Mouse (Mus musculus) bone marrow macrophage, adult 2 months (primary cell): ENCODE results near the gene Arhgef17. TPM values are rescaled to one million over a fixed set of nuclear protein-coding genes. Genes with fewer than 3 reads are reported as not detected.

Experiments used
- H3K27ac ChIP-seq: 2 replicates; pipeline ENCODE4 v1.5.1; 2012; ENCODE audit warnings: low read depth, low read length; ENCODE audit not compliant: insufficient read depth
- H3K4me1 ChIP-seq: 2 replicates; pipeline ENCODE4 v1.6.1; 2012; ENCODE audit warnings: low read length; ENCODE audit not compliant: control insufficient read depth, insufficient read depth
- H3K4me3 ChIP-seq: 2 replicates; pipeline ENCODE4 v1.5.1; 2012; ENCODE audit warnings: mild to moderate bottlenecking, low read length, moderate library complexity; ENCODE audit not compliant: insufficient read depth
- CTCF ChIP-seq: IDR thresholded peaks from 2 replicates; pipeline ENCODE4 v1.5.1; 2012; ENCODE audit warnings: low read depth, mild to moderate bottlenecking, low read length, moderate library complexity
- POLR2A ChIP-seq: IDR thresholded peaks from 2 replicates; pipeline ENCODE4 v1.6.1; 2012; ENCODE audit warnings: mild to moderate bottlenecking, low read depth, low read length, borderline replicate concordance
- polyA plus RNA-seq: library from polyadenylated mRNA; stranded (reverse); fragments of >200 nt; gene quantifications from 2 replicates; pipeline ENCODE4 v1.2.4, GENCODE M21; 2012; ENCODE audit not compliant: missing spikeins, insufficient read depth, insufficient read length

Arhgef17 gene
- polyA plus RNA-seq, 1 experiment, result 0.52 TPM

DNA sequence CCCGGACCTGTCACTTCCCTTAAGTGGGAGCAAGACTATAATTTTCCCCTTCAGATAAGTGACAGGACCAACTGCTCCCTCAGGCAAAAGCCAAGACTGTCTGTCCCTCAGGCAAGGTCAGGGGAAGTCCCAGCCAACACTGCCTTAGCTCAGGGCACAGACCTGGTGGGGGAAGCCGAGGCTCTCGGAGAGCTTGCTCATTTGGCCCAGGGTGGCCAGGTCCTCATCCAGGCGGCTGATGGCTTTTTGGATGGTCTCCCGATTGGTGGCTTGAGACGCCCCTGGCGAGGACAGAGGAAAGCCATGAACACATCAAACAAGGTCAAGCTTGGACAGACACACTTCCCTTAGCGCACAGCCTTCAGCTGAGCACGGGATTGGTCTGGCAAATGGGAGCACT lies 50.4 kb downstream of the Arhgef17 start:
- TF ChIP-seq POLR2A (no peak), CTCF (no peak)
- Histone ChIP-seq H3K4me3 (no peak overlapping the region), H3K27ac (no peak overlapping the region), H3K4me1 (peaks cover 2% of the 10 kb centered on the region)

DNA sequence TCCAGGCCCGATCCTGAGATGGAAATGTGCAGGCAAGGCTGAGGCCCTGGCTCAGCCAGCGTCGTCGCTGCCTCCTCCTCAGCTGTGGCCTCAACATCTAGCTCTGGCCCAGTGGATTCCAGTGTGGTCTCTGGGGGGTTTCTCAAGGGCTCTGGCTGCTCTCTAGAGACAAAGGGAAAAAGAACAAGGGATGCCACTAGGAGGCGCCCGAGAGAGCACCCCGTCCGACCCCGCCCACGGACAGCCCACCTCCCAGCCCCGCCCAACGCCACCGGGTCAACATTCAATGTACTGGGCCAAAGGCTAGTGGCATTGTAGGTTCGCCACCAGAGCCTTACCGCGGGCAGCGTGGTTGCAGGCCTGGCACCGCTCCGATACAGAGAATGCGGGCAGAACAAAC lies 52.3 kb downstream of the Arhgef17 start:
- TF ChIP-seq POLR2A (no peak), CTCF (no peak; the same call in 1 of the 2 replicates)
- Histone ChIP-seq H3K4me3 (no peak overlapping the region), H3K27ac (no peak overlapping the region), H3K4me1 (peaks cover 18% of the 10 kb centered on the region)

DNA sequence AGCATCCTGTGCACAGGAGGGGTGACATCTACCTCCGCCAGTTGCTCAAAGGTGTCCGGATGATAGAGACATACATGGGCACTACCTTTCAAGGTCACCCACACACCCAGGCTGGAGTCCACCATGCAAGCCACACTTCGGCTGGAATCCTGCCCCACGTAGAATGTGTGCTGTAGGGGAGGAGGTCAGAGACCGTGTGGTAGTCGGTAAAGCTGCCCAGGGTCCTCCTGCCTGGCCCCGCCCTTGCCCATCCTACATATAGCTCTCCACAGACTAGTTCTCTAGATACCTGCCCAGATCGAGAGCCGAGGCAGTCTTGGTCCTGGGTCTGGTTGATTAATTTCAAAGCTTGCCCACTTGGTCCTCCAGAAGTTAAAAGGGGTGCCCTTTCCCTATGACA lies 55.1 kb downstream of the Arhgef17 start:
- H3K4me3 ChIP-seq, result no peak overlapping the region
- H3K4me1 ChIP-seq, result peaks cover 21% of the 10 kb centered on the region
- no peak for TF ChIP-seq CTCF
- no peak for TF ChIP-seq POLR2A
- peak overlapping the region; percentile 79; the same call in 1 of the 2 replicates for H3K27ac ChIP-seq

DNA sequence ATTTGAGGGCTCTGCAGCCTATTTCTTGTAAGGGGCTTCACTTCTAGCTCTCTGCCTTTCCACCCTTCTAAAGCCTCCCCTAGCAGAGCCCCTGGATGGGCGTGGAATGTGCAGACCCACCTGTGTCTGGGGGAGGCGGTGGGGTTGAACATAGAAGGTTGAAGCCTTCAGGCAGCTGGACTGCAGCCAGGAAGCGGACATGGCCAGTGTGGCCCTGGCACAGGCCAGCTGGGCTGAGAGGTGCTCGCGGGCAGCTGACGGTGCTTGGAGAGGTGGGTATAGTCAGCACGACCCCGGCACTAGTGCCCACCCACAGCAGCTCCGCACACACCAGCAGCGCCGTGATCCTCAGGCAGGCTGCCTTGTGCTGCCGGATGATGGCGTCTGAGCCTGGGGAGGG lies 55.6 kb downstream of the Arhgef17 start:
- Histone ChIP-seq H3K4me1 (peaks cover 25% of the 10 kb centered on the region), H3K27ac (peak overlapping the region; percentile 79), H3K4me3 (no peak overlapping the region)
- TF ChIP-seq CTCF, result no peak
- no peak for TF ChIP-seq POLR2A

DNA sequence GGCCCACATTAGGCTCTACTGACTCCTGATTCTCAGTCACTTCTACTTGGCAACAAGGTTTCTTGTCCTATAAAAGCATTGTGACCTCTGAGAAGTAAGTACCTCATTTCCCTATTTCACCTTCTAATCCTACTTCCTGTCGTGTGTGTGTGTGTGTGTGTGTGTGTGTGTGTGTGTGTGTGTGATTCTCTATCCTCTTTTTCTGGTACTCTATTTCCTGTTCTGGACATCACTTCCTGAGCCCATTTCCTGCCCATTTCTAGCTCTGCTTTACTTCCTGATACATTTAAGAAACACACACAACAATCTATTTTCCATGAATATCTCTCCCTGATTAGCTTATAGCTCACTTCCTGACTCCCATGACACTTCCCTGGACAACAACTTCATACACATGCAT lies 56.1 kb downstream of the Arhgef17 start:
- Histone ChIP-seq H3K4me3 (no peak overlapping the region), H3K4me1 (peaks cover 26% of the 10 kb centered on the region), H3K27ac (peak overlapping the region; percentile 79)
- no peak for TF ChIP-seq POLR2A
- no peak for TF ChIP-seq CTCF

DNA sequence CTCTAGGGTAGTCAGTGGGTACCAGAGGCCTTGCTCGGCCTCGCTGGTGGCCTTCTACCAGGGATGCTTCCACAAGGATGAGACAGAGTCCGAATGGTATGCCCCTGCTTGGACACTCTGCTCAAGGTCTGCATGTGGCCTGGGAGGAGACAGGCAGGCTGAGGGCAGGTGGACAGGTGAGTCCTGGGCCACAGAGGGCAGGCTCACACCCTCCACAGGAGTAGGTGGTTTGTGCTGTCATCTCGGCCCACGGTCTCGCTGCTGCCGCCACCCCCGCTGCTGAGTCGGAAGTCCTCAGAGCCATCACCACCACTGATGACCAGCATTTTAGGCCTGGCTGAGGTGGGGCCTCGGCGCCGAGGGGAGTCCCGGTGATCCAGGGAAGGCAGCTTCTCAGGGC lies 58.7 kb downstream of the Arhgef17 start:
- no peak overlapping the region for H3K27ac ChIP-seq
- H3K4me1 ChIP-seq, result peaks cover 46% of the 10 kb centered on the region
- no peak for TF ChIP-seq POLR2A
- no peak for TF ChIP-seq CTCF

DNA sequence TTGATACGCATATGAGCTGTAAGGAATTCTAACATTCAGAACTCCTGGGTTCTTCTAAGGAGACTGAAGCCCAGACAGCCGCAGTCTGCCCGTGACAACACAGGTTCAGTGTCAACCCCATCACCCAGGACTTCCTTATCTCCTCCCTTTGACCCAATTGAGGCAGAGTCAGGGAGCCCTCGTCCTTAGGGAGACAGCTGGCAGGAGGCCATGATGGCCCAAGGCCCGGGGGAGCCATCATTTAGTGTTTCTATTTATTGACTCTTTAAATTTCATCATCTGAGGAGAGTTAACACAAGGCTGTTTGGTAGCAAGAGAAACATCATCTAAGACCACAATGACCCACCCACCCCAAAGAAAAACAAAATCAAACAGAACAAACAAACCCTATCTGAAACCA lies 60.0 kb downstream of the Arhgef17 start:
- H3K4me1 ChIP-seq, result peaks cover 54% of the 10 kb centered on the region
- H3K27ac ChIP-seq, result no peak overlapping the region
- H3K4me3 ChIP-seq, result no peak overlapping the region
- TF ChIP-seq CTCF (no peak), POLR2A (no peak)

More for the DNA sequence above, 58.7 kb downstream of the Arhgef17 start:
- no peak overlapping the region for H3K4me3 ChIP-seq

DNA sequence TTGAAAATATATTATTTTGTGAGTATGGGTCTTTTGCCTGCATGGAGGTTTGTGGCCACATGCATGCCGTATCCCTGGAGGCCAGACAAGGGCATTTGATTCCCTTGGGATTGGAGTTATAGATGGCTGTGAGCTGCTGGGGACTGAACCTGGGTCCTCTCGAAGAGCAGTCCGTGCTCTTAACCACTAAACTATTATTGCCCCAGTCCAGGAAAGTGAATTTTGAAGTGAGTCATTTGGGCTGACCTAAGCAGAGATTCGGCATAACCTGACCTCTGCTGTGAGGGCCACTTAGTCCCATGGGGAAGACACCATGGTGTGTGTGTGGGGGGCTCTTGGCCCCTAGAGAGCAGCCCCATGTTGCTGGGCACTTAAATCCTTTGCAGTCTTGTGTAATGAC lies 60.6 kb downstream of the Arhgef17 start:
- no peak overlapping the region for H3K4me3 ChIP-seq
- H3K27ac ChIP-seq, result no peak overlapping the region
- TF ChIP-seq CTCF, result no peak
- no peak for TF ChIP-seq POLR2A
- peaks cover 54% of the 10 kb centered on the region for H3K4me1 ChIP-seq

DNA sequence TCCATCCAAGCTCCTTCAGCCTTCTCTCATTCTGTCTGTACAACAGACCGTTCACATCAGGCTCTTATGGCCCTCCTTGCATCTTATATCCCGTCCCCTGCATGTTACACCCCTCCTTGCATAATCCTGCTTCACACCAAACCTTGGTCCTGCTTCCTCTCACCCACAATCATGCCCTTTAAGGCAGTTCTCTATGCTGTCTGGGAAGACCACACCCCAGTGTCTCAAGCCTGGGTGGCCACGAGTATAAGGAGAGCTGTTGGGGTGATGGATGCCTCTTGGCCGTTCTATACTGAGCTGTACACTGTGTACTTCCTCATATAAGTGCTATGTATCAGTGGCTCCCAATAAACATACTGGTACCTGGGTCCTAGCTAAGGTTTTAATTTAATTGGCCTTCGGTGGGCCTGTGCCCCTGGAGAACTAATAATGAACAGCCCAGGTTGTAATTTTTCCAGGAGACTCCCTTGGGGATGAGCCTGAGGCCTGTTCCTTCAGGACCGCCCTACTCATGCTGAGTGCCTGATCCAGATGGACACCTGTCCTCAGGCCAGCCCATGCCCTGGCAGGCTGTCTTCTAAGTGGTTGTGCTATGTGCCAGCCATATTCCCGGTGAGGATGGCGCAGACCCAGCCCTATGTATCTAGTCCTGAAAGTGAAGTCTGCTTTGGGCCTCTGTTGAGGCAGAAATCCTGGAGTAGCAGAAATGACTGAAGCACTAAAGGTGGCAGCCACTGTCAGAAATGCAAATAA lies 61.9 kb downstream of the Arhgef17 start:
- TF ChIP-seq CTCF (no peak), POLR2A (no peak)
- Histone ChIP-seq H3K4me1 (peaks cover 43% of the 10 kb centered on the region), H3K27ac (no peak overlapping the region), H3K4me3 (no peak overlapping the region)

DNA sequence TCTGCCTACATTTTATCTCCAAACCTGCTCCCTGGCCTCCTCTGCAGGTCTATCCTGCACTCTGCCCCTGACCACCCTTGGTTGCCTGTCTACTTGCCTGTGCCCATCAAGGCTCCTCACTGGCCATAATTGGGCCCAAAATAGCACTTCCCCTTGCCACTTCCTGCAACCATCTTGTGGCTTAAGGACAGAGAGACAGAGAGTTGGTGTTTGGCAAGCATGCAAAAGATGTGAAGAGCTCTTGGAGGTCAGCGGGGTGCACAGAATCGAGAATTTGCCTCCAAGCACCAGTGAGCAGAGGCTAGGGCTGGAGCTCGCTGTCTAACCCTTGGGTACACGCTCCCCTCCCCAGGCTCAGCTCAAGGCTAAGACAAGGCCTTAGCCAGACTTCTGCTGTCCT lies 63.4 kb downstream of the Arhgef17 start:
- peak overlapping the region; percentile 97 for H3K27ac ChIP-seq
- H3K4me1 ChIP-seq, result peaks cover 39% of the 10 kb centered on the region
- no peak overlapping the region for H3K4me3 ChIP-seq
- TF ChIP-seq POLR2A, result no peak
- no peak for TF ChIP-seq CTCF

DNA sequence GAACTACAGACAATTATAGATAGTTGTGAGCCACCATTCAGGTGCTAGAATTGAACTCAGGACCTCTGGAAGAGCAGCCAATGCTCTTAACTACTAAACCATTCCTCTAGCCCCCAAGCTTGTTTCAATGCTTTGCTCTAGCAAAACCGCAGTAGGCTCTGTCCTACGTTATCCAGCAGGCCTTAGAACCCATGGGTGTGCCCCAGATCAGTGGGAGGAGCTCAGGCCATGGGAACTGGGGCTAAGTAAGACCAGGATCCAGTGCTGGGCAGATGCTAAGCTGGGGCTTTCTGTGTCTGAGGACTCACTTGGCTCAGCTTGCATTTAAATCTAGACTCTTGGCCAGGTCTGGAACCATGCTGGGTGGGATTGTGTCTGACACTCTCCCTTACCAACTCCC lies 64.3 kb downstream of the Arhgef17 start:
- no peak overlapping the region for H3K27ac ChIP-seq
- TF ChIP-seq CTCF, result no peak
- no peak for TF ChIP-seq POLR2A
- peaks cover 39% of the 10 kb centered on the region for H3K4me1 ChIP-seq
- no peak overlapping the region for H3K4me3 ChIP-seq
